In the genomic region with DNA sequence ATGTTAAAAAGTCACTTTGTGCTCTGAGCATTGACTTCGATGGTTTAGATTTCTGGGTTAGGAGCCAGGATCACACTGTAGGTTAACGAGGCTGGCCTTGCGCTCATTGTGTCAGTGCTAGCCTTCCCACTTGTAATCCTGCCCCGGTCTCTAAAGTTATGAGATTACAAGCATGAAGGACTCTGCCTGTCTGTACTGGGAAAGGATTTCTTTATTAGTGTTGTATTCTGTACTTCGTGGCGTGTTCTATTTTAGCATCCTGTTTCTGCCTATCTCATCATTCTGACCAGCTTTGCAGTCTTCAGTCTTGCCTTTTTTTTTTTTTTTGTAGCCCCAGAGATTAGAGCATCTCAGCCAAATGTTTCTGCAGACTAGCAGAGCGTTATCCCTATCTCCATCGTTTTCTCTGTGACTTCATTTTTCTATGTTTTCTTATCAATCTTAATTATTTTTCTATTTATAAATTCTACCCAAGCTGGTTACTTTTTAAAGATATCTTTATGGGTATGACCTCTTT, we compare ENCODE assay signal across 8 mouse cellular contexts. TPM values are rescaled to one million over a fixed set of nuclear protein-coding genes. Genes with fewer than 3 reads are reported as not detected.
DNase-seq lines count a peak whose midpoint lies in the region; ATAC-seq lines count a peak whose summit lies in the region.

No protein-coding gene starts in this region.

- H3K4me1 ChIP-seq in erythroblast, embryonic 14.5 days (ENCODE audit: control insufficient read depth) = peaks cover 32% of the 10 kb centered on the region
- peaks cover 20% of the 10 kb centered on the region for H3K4me1 ChIP-seq in embryonic facial prominence, embryonic 15.5 days
- peaks cover 40% of the 10 kb centered on the region for H3K4me1 ChIP-seq in liver, embryonic 12.5 days

- H3K4me3 ChIP-seq in erythroblast, embryonic 14.5 days (replicated peaks) = peak overlapping the region; percentile 95
- peak overlapping the region; percentile 83 for H3K4me3 ChIP-seq in embryonic facial prominence, embryonic 15.5 days (replicated peaks)
- peak overlapping the region; percentile 95 for H3K4me3 ChIP-seq in liver, embryonic 12.5 days

- no peaks in the 10 kb centered on the region for H3K27me3 ChIP-seq in erythroblast, embryonic 14.5 days (ENCODE audit: control insufficient read depth)
- no peaks in the 10 kb centered on the region for H3K27me3 ChIP-seq in embryonic facial prominence, embryonic 15.5 days
- no peaks in the 10 kb centered on the region for H3K27me3 ChIP-seq in liver, embryonic 12.5 days (replicated peaks)

- H3K9ac ChIP-seq in embryonic facial prominence, embryonic 15.5 days = peak overlapping the region; percentile 81
- H3K9ac ChIP-seq in liver, embryonic 12.5 days = peak overlapping the region; percentile 92

- DNase-seq in 3T3-L1 (ENCODE audit: low read depth, low spot score) = peak; percentile 56
- DNase-seq in T-cell, adult 2 months (ENCODE audit: low spot score) = no peak
- no peak for DNase-seq in spleen, adult 18-20 months

- peak overlapping the region; percentile 53 for H3K4me2 ChIP-seq in embryonic facial prominence, embryonic 15.5 days (replicated peaks)
- peak overlapping the region; percentile 87 for H3K4me2 ChIP-seq in liver, embryonic 12.5 days

- 18% methylated on average over 8 of the region's 8 CpGs for WGBS in embryonic facial prominence, embryonic 15.5 days
- 7% methylated on average over 8 of the region's 8 CpGs for WGBS in liver, embryonic 12.5 days (ENCODE audit: insufficient replicate concordance)

- H3K36me3 ChIP-seq in erythroblast, embryonic 14.5 days (ENCODE audit: control insufficient read depth) = peaks cover 31% of the 10 kb centered on the region
- 0 out of 2 replicates have a peak, but pooled peaks cover under 1% of the 10 kb centered on the region for H3K36me3 ChIP-seq in embryonic facial prominence, embryonic 15.5 days
- peaks cover 28% of the 10 kb centered on the region for H3K36me3 ChIP-seq in liver, embryonic 12.5 days

- 0 out of 2 replicates have a peak overlapping the region, but pooled peaks have one; percentile 58 for H3K27ac ChIP-seq in embryonic facial prominence, embryonic 15.5 days (replicated peaks)
- peak overlapping the region; percentile 75; the same call in 1 of the 2 replicates for H3K27ac ChIP-seq in liver, embryonic 12.5 days

- no peak for ATAC-seq in erythroblast, adult 5-6 weeks (replicated peaks; ENCODE audit: low FRiP score, poor library complexity, severe bottlenecking)
- no peak for ATAC-seq in embryonic facial prominence, embryonic 15.5 days (ENCODE audit: insufficient number of reproducible peaks, low FRiP score, low TSS enrichment, low read depth)
- no peak for ATAC-seq in liver, embryonic 12.5 days
- no peak for ATAC-seq in erythroid progenitor cell, adult 5-6 weeks (replicated peaks; ENCODE audit: low FRiP score, poor library complexity, severe bottlenecking)

- no peaks in the 10 kb centered on the region for H3K9me3 ChIP-seq in erythroblast, embryonic 14.5 days (ENCODE audit: control insufficient read depth, low read length)
- no peaks in the 10 kb centered on the region for H3K9me3 ChIP-seq in embryonic facial prominence, embryonic 15.5 days (replicated peaks)
- H3K9me3 ChIP-seq in liver, embryonic 12.5 days (replicated peaks) = no peaks in the 10 kb centered on the region

RNA-seq across cellular contexts. Expression of a gene that starts 0.8 kb away (rescaled TPM):
- 2.0 and 2.1 TPM in 2 replicates for polyA plus RNA-seq in erythroblast, embryonic 14.5 days (2012)
- total RNA-seq in erythroblast, adult 5-6 weeks (2015; ENCODE audit: low replicate concordance) = 6.3 and 13.2 TPM in 2 replicates
- 9.1 and 10.7 TPM in 2 replicates for total RNA-seq in erythroblast, adult 5-6 weeks (2017; ENCODE audit: low replicate concordance)
- 114 and 116 TPM in 2 replicates for polyA plus RNA-seq in embryonic facial prominence, embryonic 15.5 days (2015; fragmentation: Nextera tagmentation; extraction: Ambion mirVana)
- polyA plus RNA-seq in liver, embryonic 12.5 days (2016; fragmentation: Nextera tagmentation; extraction: Ambion mirVana) = 51.3 and 54.6 TPM in 2 replicates
- 13.8 and 19.5 TPM in 2 replicates for total RNA-seq in erythroid progenitor cell, adult 5-6 weeks (2015; ENCODE audit: low replicate concordance)
- total RNA-seq in erythroid progenitor cell, adult 5-6 weeks (2017; ENCODE audit: low replicate concordance) = 19.9 and 30.9 TPM in 2 replicates

RNA-seq across cellular contexts. Expression of a gene that starts 0.9 kb away (rescaled TPM):
- 0.16 and 0.25 TPM in 2 replicates for polyA plus RNA-seq in erythroblast, embryonic 14.5 days (2012)
- total RNA-seq in erythroblast, adult 5-6 weeks (2015; ENCODE audit: low replicate concordance) = 2.7 and 7.1 TPM in 2 replicates
- total RNA-seq in erythroblast, adult 5-6 weeks (2017; ENCODE audit: low replicate concordance) = 7.9 and 8.8 TPM in 2 replicates
- 24.1 and 26.2 TPM in 2 replicates for polyA plus RNA-seq in embryonic facial prominence, embryonic 15.5 days (2015; fragmentation: Nextera tagmentation; extraction: Ambion mirVana)
- 25.8 and 25.9 TPM in 2 replicates for polyA plus RNA-seq in liver, embryonic 12.5 days (2016; fragmentation: Nextera tagmentation; extraction: Ambion mirVana)
- 23.1 and 52.6 TPM in 2 replicates for total RNA-seq in erythroid progenitor cell, adult 5-6 weeks (2015; ENCODE audit: low replicate concordance)
- total RNA-seq in erythroid progenitor cell, adult 5-6 weeks (2017; ENCODE audit: low replicate concordance) = 17.1 and 23.3 TPM in 2 replicates

RNA-seq across cellular contexts. Expression of a gene that starts 25.4 kb away (rescaled TPM):
- 0.02 TPM in 1 of 2 replicates, not detected in the other for polyA plus RNA-seq in erythroblast, embryonic 14.5 days (2012)
- total RNA-seq in erythroblast, adult 5-6 weeks (2015; ENCODE audit: low replicate concordance) = not detected in 2 replicates
- total RNA-seq in erythroblast, adult 5-6 weeks (2017; ENCODE audit: low replicate concordance) = 1.8 TPM in 1 of 2 replicates, not detected in the other
- polyA plus RNA-seq in embryonic facial prominence, embryonic 15.5 days (2015; fragmentation: Nextera tagmentation; extraction: Ambion mirVana) = 0.84 and 0.92 TPM in 2 replicates
- polyA plus RNA-seq in liver, embryonic 12.5 days (2016; fragmentation: Nextera tagmentation; extraction: Ambion mirVana) = 0.08 and 0.11 TPM in 2 replicates
- total RNA-seq in erythroid progenitor cell, adult 5-6 weeks (2015; ENCODE audit: low replicate concordance) = not detected in 2 replicates
- 1.7 TPM in 1 of 2 replicates, not detected in the other for total RNA-seq in erythroid progenitor cell, adult 5-6 weeks (2017; ENCODE audit: low replicate concordance)

RNA-seq across cellular contexts. Expression of a gene that starts 42.4 kb away (rescaled TPM):
- polyA plus RNA-seq in erythroblast, embryonic 14.5 days (2012) = 0.01 and 0.04 TPM in 2 replicates
- total RNA-seq in erythroblast, adult 5-6 weeks (2015; ENCODE audit: low replicate concordance) = 3.3 and 3.6 TPM in 2 replicates
- total RNA-seq in erythroblast, adult 5-6 weeks (2017; ENCODE audit: low replicate concordance) = 0.70 and 2.6 TPM in 2 replicates
- 15.9 and 18.1 TPM in 2 replicates for polyA plus RNA-seq in embryonic facial prominence, embryonic 15.5 days (2015; fragmentation: Nextera tagmentation; extraction: Ambion mirVana)
- 6.6 and 6.9 TPM in 2 replicates for polyA plus RNA-seq in liver, embryonic 12.5 days (2016; fragmentation: Nextera tagmentation; extraction: Ambion mirVana)
- 3.6 and 7.1 TPM in 2 replicates for total RNA-seq in erythroid progenitor cell, adult 5-6 weeks (2015; ENCODE audit: low replicate concordance)
- total RNA-seq in erythroid progenitor cell, adult 5-6 weeks (2017; ENCODE audit: low replicate concordance) = 1.5 and 4.8 TPM in 2 replicates

Comparison
In these comparisons a context has a peak if more than half of its experiments do, and no peak if none do; other contexts are left out.
1. RNA of a gene that starts 0.8 kb away (polyA plus RNA-seq): 114 to 116 TPM in embryonic facial prominence, embryonic 15.5 days and 51.3 to 54.6 TPM in liver, embryonic 12.5 days; 2.0 to 2.1 TPM in erythroblast, embryonic 14.5 days; every median in the first group is over 10 times any median in the second.
2. RNA of a gene that starts 0.9 kb away (polyA plus RNA-seq): 24.1 to 26.2 TPM in embryonic facial prominence, embryonic 15.5 days and 25.8 to 25.9 TPM in liver, embryonic 12.5 days; 0.16 to 0.25 TPM in erythroblast, embryonic 14.5 days; every median in the first group is over 10 times any median in the second.
3. Peak in every context shown above with its lines, with median percentiles within 50 percentile points of each other: H3K4me3 ChIP-seq.